Mouse (Mus musculus): Measurements from ENCODE around the gene Lonp2.
A peak's percentile ranks its signal among the peaks of the same experiment; 100 is the strongest.

Lonp2 gene

GRCm38 (mm10) chr8:86745935-86746441 lies 122.1 kb downstream of the Lonp2 start:
- peak; percentile 89 for DNase-seq (ENCODE audit: low read depth, low spot score)

- DNase-seq (ENCODE audit: low read depth, low spot score) = no peak
Measured at GRCm38 (mm10) chr8:86746511-86746910, 122.7 kb downstream of the Lonp2 start.

GRCm38 (mm10) chr8:86749842-86750241 lies 126.0 kb downstream of the Lonp2 start:
- no peak for DNase-seq (ENCODE audit: low read depth, low spot score)

- no peak for DNase-seq (ENCODE audit: low read depth, low spot score)
Measured at GRCm38 (mm10) chr8:86756948-86757733, 133.3 kb downstream of the Lonp2 start.

GRCm38 (mm10) chr8:86758651-86759050 lies 134.8 kb downstream of the Lonp2 start:
- no peak for DNase-seq (ENCODE audit: low read depth, low spot score)

GRCm38 (mm10) chr8:86759090-86759491 lies 135.2 kb downstream of the Lonp2 start:
- DNase-seq (ENCODE audit: low read depth, low spot score) = no peak

GRCm38 (mm10) chr8:86760746-86761145 lies 136.9 kb downstream of the Lonp2 start:
- DNase-seq (ENCODE audit: low read depth, low spot score) = no peak

- DNase-seq (ENCODE audit: low read depth, low spot score) = no peak
Measured at GRCm38 (mm10) chr8:86762806-86763205, 139.0 kb downstream of the Lonp2 start.

- DNase-seq (ENCODE audit: low read depth, low spot score) = no peak
Measured at GRCm38 (mm10) chr8:86765155-86765554, 141.3 kb downstream of the Lonp2 start.

GRCm38 (mm10) chr8:86765669-86766068 lies 141.8 kb downstream of the Lonp2 start:
- no peak for DNase-seq (ENCODE audit: low read depth, low spot score)

- no peak for DNase-seq (ENCODE audit: low read depth, low spot score)
Measured at GRCm38 (mm10) chr8:86766548-86767211, 142.8 kb downstream of the Lonp2 start.

GRCm38 (mm10) chr8:86768499-86768898 lies 144.7 kb downstream of the Lonp2 start:
- DNase-seq (ENCODE audit: low read depth, low spot score) = peak; percentile 71

GRCm38 (mm10) chr8:86769945-86770715 lies 146.3 kb downstream of the Lonp2 start:
- no peak for DNase-seq (ENCODE audit: low read depth, low spot score)
